Mouse (Mus musculus) forebrain, postnatal 0 days (tissue): ENCODE data around the gene Mtx1. TPM values are rescaled to one million over a fixed set of nuclear protein-coding genes. Genes with fewer than 3 reads are reported as not detected.

Experiments used
- ATAC-seq: fragments of 200-750 bp; cut with Nextera tagmentation; 2 replicates; pipeline ENCODE4 v1.8.0; 2017; ENCODE audit warnings: mild to moderate bottlenecking, moderate library complexity
- DNase-seq: peaks from one replicate; pipeline ENCODE4 v3.0.0-alpha.2; 2015
- H3K27ac ChIP-seq: fragments of 300-500 bp; sonication (generic); 2 replicates; pipeline ENCODE4 v1.5.1; 2014; ENCODE audit warnings: low read depth, mild to moderate bottlenecking, antibody characterized with exemption, low read length, moderate library complexity, mixed read lengths
- H3K27me3 ChIP-seq: fragments of 300-500 bp; sonication (generic); 2 replicates; pipeline ENCODE4 v1.6.1; 2014; ENCODE audit warnings: mild to moderate bottlenecking, low read length, mixed read lengths; ENCODE audit not compliant: insufficient read depth
- H3K36me3 ChIP-seq: fragments of 300-500 bp; sonication (generic); 2 replicates; pipeline ENCODE4 v1.6.1; 2014; ENCODE audit warnings: mild to moderate bottlenecking, moderate library complexity; ENCODE audit not compliant: insufficient read depth
- H3K4me1 ChIP-seq: fragments of 300-500 bp; sonication (generic); 2 replicates; pipeline ENCODE4 v1.6.1; 2014; ENCODE audit warnings: antibody characterized with exemption; ENCODE audit not compliant: insufficient read depth
- H3K4me2 ChIP-seq: fragments of 300-500 bp; sonication (generic); 2 replicates; pipeline ENCODE4 v1.6.1; 2014; ENCODE audit warnings: low read depth, mild to moderate bottlenecking, moderate library complexity
- H3K4me3 ChIP-seq: fragments of 300-500 bp; sonication (generic); 2 replicates; pipeline ENCODE4 v1.5.1; 2014; ENCODE audit warnings: low read depth, low read length, mixed read lengths
- H3K9ac ChIP-seq: fragments of 300-500 bp; sonication (generic); 2 replicates; pipeline ENCODE4 v1.6.1; 2014; ENCODE audit warnings: mild to moderate bottlenecking
- H3K9me3 ChIP-seq: fragments of 300-500 bp; sonication (generic); 2 replicates; pipeline ENCODE4 v1.6.1; 2016; ENCODE audit warnings: low read length
- CTCF ChIP-seq: sonication (generic); IDR thresholded peaks from 2 replicates; pipeline ENCODE4 v1.5.1; 2016; ENCODE audit warnings: antibody characterized with exemption, control low read depth, low read depth
- WGBS: fragments of 180-500 bp; shearing (Covaris S2); extraction: QIAGEN DNeasy Blood & Tissue Kit; methylation state at CpG from one replicate; pipeline ENCODE4 v1.1.7; 2014; 5-methylcytosine and 5-hydroxymethylcytosine counted together
- polyA plus RNA-seq: library from polyadenylated mRNA; unstranded; fragments of >200 nt; fragmentation: Nextera tagmentation; extraction: Ambion mirVana; gene quantifications from 2 replicates; pipeline ENCODE4 v1.2.1, GENCODE M21; 2015
- total RNA-seq: library from RNA; depleted of rRNA; stranded (reverse); fragments of >200 nt; gene quantifications from 2 replicates; pipeline ENCODE4 v1.2.3, GENCODE M21; 2014

The Mtx1 gene
- total and polyA plus RNA-seq, 2 experiments from 2014 or later, result 167 to 199 TPM

GRCm38 (mm10) chr3:89177242-89178106, 49.4 kb downstream of the Mtx1 start, which contains the start of gene Scamp3:
Gene Scamp3, plus strand, starts transcription at chr3:89177473.
- Histone ChIP-seq H3K9me3 (no peaks in the 10 kb centered on the region), H3K4me3 (peak within 1 kb of the TSS; percentile 72), H3K36me3 (peaks cover 70% of the 10 kb centered on the region), H3K27ac (peak within 1 kb of the TSS; percentile 64), H3K4me1 (peaks cover 8% of the 10 kb centered on the region), H3K27me3 (no peaks in the 10 kb centered on the region), H3K4me2 (peak within 1 kb of the TSS; percentile 78), H3K9ac (peak within 1 kb of the TSS; percentile 70)
- DNase-seq, result peak; percentile 97
- peak; percentile 99 for ATAC-seq
- WGBS, result under 1% methylated on average over 43 of the region's 43 CpGs
- no peak for TF ChIP-seq CTCF

GRCm38 (mm10) chr3:89176421-89176820, 50.5 kb downstream of the Mtx1 start:
- no peaks in the 10 kb centered on the region for H3K27me3 ChIP-seq
- ATAC-seq (no peak), DNase-seq (no peak)
- no peak overlapping the region for H3K4me3 ChIP-seq
- H3K9me3 ChIP-seq, result no peaks in the 10 kb centered on the region
- H3K9ac ChIP-seq, result no peak overlapping the region
- H3K36me3 ChIP-seq, result peaks cover 70% of the 10 kb centered on the region
- H3K4me2 ChIP-seq, result no peak overlapping the region
- no peak for TF ChIP-seq CTCF
- H3K27ac ChIP-seq, result no peak overlapping the region
- H3K4me1 ChIP-seq, result peaks cover 8% of the 10 kb centered on the region
- 83% methylated on average over 7 of the region's 7 CpGs for WGBS

- no peak overlapping the region for H3K27ac ChIP-seq
- H3K4me1 ChIP-seq, result peaks cover 8% of the 10 kb centered on the region
- no peak for ATAC-seq
- H3K36me3 ChIP-seq, result peaks cover 69% of the 10 kb centered on the region
- no peak for TF ChIP-seq CTCF
- no peaks in the 10 kb centered on the region for H3K9me3 ChIP-seq
- no peak for DNase-seq
- H3K4me2 ChIP-seq, result no peak overlapping the region
- H3K4me3 ChIP-seq, result no peak overlapping the region
- no peaks in the 10 kb centered on the region for H3K27me3 ChIP-seq
- 93% methylated on average over 10 of the region's 10 CpGs for WGBS
- H3K9ac ChIP-seq, result no peak overlapping the region
These were observed 51.3 kb downstream of the Mtx1 start for GRCm38 (mm10) chr3:89175544-89175943.

GRCm38 (mm10) chr3:89174844-89175243, 52.0 kb downstream of the Mtx1 start:
- Histone ChIP-seq H3K9me3 (no peaks in the 10 kb centered on the region), H3K27ac (no peak overlapping the region), H3K4me3 (no peak overlapping the region), H3K4me2 (no peak overlapping the region), H3K27me3 (no peaks in the 10 kb centered on the region), H3K4me1 (peaks cover 8% of the 10 kb centered on the region), H3K9ac (no peak overlapping the region), H3K36me3 (peaks cover 69% of the 10 kb centered on the region)
- DNase-seq, result no peak
- WGBS, result 94% methylated on average over 11 of the region's 11 CpGs
- no peak for TF ChIP-seq CTCF
- no peak for ATAC-seq

GRCm38 (mm10) chr3:89166945-89167344, 59.9 kb downstream of the Mtx1 start:
- ATAC-seq, result no peak
- WGBS, result 96% methylated on average over 19 of the region's 19 CpGs
- no peak for TF ChIP-seq CTCF

GRCm38 (mm10) chr3:89165268-89165870, 61.5 kb downstream of the Mtx1 start:
- peak overlapping the region; percentile 86 for H3K4me3 ChIP-seq
- peak overlapping the region; percentile 87 for H3K9ac ChIP-seq
- 26% methylated on average over 12 of the region's 12 CpGs for WGBS
- H3K4me2 ChIP-seq, result peak overlapping the region; percentile 66
- peaks cover 35% of the 10 kb centered on the region for H3K36me3 ChIP-seq
- DNase-seq (no peak), ATAC-seq (no peak)
- H3K27ac ChIP-seq, result peak overlapping the region; percentile 88
- no peak for TF ChIP-seq CTCF
- no peaks in the 10 kb centered on the region for H3K9me3 ChIP-seq
- no peaks in the 10 kb centered on the region for H3K27me3 ChIP-seq
- H3K4me1 ChIP-seq, result peaks cover 5% of the 10 kb centered on the region

More at GRCm38 (mm10) chr3:89166945-89167344, 59.9 kb downstream of the Mtx1 start:
- Histone ChIP-seq H3K4me2 (no peak overlapping the region), H3K4me3 (no peak overlapping the region), H3K4me1 (peaks cover 5% of the 10 kb centered on the region), H3K27me3 (no peaks in the 10 kb centered on the region), H3K36me3 (peaks cover 48% of the 10 kb centered on the region), H3K27ac (no peak overlapping the region), H3K9me3 (no peaks in the 10 kb centered on the region), H3K9ac (no peak overlapping the region)
- DNase-seq, result no peak
